Mouse (Mus musculus) liver, embryonic 14.5 days (tissue): Measurements from ENCODE around the gene Ulk3.

Experiments used
- CTCF ChIP-seq: IDR thresholded peaks from 2 replicates; pipeline ENCODE4 v1.5.1; 2016; ENCODE audit warnings: antibody characterized with exemption, low read depth, control low read depth
- EP300 ChIP-seq: IDR thresholded peaks from 2 replicates; pipeline ENCODE4 v1.6.1; 2016; ENCODE audit warnings: antibody characterized with exemption, low read depth

- TF ChIP-seq CTCF = no peak
- no peak for TF ChIP-seq EP300
These were observed 50.5 kb downstream of the Ulk3 start for GRCm38 (mm10) chr9:57639661-57640328.
